Mouse (Mus musculus): ENCODE measurements at regions not wholly inside any gene's neighbourhood (a gene's known extent, or its start where the extent isn't known, plus 50 kb on each side); places are given as distances from the start of the nearest gene placed in this dataset.
"Not testable (repeated sequence)": the region's sequence is repeated elsewhere in the genome, so short reads cannot be mapped to it uniquely, and the experiment has no call there.

DNA sequence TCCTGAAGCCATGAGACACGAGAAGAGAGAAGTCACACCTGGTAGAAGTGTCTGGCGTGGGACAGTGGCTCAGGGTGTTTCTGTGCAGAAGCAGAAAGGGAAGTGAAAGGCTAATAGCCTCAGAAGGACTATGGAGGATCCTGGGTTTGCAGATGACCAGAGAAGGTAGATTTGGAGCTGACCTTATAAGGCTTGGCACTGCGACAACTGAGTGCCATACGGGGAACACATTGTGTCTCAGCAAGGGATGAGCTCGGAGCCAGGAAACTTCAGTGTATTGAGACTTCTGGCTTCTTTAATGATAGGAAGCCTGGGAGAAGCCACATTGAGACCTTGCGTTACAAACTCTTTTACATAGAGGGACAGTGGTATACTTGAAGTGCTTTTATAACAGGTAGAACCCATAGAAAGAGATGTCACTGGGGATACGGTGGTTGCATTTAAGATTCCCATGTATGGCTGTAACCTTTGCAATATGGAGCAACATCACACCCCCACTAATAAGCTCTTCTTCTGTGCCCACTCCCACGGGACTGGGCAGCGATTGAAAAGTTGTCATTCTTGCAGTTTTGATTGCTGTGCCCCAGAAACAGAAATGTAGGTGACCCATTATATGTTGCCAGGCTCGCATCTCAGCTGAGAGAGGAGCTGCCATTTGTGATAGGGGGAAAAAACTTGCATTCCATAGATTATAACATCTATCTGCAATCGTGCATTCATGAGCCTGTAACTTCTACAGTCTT lies 61.8 kb upstream of the Dync1i1 start:
- no peak for ATAC-seq (ENCODE audit: poor library complexity, severe bottlenecking)

DNA sequence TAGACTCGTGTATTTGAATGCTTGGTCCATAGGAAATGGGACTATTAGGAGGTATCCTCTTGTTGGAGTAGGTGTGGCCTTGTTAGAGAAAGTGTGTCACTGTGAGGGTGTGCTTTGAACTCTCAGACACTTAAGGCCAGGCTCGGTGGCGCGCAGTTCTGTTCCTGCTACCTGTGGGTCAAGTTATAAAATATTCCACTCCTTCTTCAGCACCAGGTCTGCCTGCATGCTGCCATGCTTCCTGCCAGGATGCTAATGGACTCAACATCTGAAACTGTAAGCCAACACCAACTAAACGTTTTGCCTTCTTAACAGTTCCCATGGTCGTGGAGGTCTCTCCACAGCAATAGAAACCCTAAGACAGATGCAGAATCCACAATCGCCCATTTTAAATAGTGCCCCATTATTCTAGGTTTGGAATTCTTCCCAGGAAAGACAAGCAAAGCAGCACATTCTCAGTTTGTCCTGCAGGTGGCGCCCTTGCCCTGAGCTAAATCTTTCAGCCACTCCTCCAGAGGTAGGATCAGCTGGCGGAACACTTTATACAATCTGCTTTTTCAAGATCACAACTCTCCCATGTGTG lies 80.2 kb upstream of the Dync1i1 start:
- ATAC-seq (ENCODE audit: poor library complexity, severe bottlenecking): no peak

- no peak for ATAC-seq (ENCODE audit: poor library complexity, severe bottlenecking)
Observed at GRCm38 (mm10) chr6:5634222-5634621, 91.2 kb upstream of the Dync1i1 start.

DNA sequence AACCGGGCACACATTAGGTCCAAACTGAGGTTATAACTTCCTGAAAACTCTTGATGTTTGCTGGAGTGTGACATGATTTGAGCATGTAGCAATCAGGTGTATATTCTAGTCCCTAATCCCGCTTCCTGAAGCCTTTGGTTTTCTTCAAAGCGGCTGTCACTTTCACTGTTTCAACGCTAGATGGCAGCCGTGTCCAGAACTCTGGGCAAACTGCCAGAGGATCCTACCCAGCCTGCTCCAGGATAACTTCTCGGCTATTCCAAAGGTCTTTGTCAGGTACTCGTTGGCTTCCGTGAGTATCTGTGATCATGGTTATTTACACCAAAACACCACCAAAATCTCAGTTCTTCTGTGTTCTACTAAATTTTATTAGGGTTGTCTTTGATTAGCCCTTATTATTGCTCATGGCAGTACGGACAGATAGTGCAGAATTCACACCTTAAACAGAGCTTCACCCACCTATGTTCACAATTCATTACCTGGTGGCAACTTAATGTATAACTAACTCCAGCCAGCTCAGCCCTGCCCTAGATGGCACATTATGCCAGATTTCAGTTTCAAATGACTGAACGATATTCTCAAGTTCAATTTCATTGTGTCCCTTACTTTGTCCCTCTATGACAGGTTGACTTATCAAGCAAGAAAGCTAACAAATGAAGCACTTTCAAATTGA lies 92.3 kb upstream of the Dync1i1 start:
- ATAC-seq (ENCODE audit: poor library complexity, severe bottlenecking): peak; percentile 35; the same call in 1 of the 2 replicates

DNA sequence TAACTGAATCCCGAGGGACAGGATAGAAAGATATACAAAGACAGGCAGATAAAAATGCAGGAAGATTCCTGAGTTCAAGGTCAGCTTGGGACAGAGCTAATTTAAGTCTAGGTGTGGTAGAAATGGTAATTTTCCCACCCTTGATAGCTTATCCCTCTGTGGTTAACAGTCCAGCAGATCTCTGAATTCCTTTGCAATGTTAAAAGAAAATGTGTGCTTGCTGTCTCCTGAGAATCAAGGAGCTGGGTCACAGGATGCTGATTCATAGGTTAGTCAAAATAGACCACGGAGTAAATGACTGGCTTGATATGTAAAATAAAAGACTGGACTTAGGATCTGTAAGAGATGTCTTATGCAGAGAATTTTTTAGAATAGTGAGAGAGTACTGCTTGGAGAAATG lies 101.4 kb upstream of the Dync1i1 start:
- no peak for ATAC-seq (ENCODE audit: poor library complexity, severe bottlenecking)

GRCm38 (mm10) chr6:5621582-5621981 lies 103.9 kb upstream of the Dync1i1 start:
- ATAC-seq (ENCODE audit: poor library complexity, severe bottlenecking): no peak

GRCm38 (mm10) chr6:5594011-5594410 lies 97.9 kb upstream of the Pdk4 start:
- no peak for ATAC-seq (ENCODE audit: poor library complexity, severe bottlenecking)

- ATAC-seq (ENCODE audit: poor library complexity, severe bottlenecking): peak; percentile 69
Observed at GRCm38 (mm10) chr6:5589635-5590034, 93.5 kb upstream of the Pdk4 start.

GRCm38 (mm10) chr6:5582923-5583525 lies 86.9 kb upstream of the Pdk4 start:
- no peak for ATAC-seq (ENCODE audit: poor library complexity, severe bottlenecking)

GRCm38 (mm10) chr6:5576891-5577290 lies 80.8 kb upstream of the Pdk4 start:
- ATAC-seq (ENCODE audit: poor library complexity, severe bottlenecking): not testable (repeated sequence)

DNA sequence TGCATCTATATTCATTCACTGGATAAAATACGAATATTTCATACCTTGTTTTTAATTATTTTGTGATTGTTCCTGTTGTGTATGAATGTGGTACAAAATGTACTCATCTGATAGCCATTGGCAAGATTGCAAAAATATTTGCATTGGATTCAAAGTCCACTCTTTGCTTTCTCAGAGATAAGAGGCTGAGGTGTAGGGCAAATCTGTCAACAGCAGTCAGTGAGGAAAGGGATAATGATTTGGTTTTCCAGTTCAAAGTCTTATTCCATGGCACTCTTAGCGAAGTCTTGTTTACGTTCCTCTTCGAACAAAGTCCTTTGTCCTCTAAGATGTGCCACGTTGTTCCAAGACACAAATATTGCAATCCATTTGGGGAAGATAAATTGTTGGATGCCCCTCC lies 70.5 kb upstream of the Pdk4 start:
- no peak for ATAC-seq (ENCODE audit: poor library complexity, severe bottlenecking)

DNA sequence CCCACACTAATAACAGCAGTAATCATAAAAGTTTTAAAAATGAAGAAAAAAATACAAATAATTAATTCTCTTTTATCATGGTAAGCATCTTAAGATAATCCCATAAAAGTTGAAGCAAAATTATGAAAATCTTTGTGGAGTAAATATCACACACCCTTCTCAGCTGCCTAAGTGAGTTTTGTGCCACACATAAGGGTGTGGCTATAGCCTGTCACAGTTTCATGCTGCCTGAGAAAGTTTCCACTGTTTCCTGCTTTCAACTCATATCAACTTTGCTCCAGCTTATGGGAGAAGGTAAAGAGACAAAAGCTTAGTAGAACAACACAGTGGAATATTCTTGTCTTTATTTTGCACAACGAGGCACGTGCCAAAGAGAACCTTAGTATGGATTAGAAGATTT lies 68.9 kb upstream of the Pdk4 start:
- no peak for ATAC-seq (ENCODE audit: poor library complexity, severe bottlenecking)

- ATAC-seq (ENCODE audit: poor library complexity, severe bottlenecking): no peak
Observed at GRCm38 (mm10) chr6:5553703-5554394, 57.7 kb upstream of the Pdk4 start.

DNA sequence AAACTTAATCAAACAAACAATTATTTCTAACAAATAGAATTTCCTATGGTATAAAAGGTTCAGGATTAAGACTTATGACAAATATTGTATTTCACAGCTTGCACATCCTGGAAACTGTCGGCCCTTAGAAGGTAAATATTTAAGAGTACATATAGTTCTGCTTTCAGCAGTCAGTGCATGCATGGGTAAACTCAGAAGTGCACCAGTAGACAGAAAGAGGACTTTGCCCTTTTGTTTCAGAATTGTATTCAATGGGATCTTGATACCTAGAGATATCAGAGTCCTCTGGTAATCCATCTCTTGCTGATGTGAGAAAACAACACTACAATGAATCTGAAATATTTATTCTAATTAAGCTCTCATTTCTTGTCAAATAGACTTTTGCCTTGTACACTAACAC lies 54.0 kb upstream of the Pdk4 start:
- no peak for ATAC-seq (ENCODE audit: poor library complexity, severe bottlenecking)

Measured in megakaryocyte, adult 5-6 weeks (primary cell).